Mouse (Mus musculus) erythroblast, embryonic 14.5 days (primary cell): ENCODE measurements around the gene Sfrp2. TPM values are rescaled to one million over a fixed set of nuclear protein-coding genes. Genes with fewer than 3 reads are reported as not detected.

Experiments used
- H3K27me3 ChIP-seq: 2 replicates; pipeline ENCODE4 v1.6.1; 2012; ENCODE audit warnings: inconsistent platforms; ENCODE audit not compliant: control insufficient read depth
- H3K36me3 ChIP-seq: 2 replicates; pipeline ENCODE4 v1.6.1; 2012; ENCODE audit warnings: mild to moderate bottlenecking, inconsistent platforms; ENCODE audit not compliant: control insufficient read depth
- H3K4me1 ChIP-seq: 2 replicates; pipeline ENCODE4 v1.6.1; 2012; ENCODE audit warnings: inconsistent platforms; ENCODE audit not compliant: control insufficient read depth
- H3K4me3 ChIP-seq: replicated peaks from 2 replicates; pipeline ENCODE3; 2012; ENCODE audit warnings: moderate library complexity, mild to moderate bottlenecking, inconsistent platforms
- H3K9me3 ChIP-seq: 2 replicates; pipeline ENCODE4 v1.6.1; 2012; ENCODE audit warnings: low read length, inconsistent platforms, mixed read lengths; ENCODE audit not compliant: control insufficient read depth
- GATA1 ChIP-seq: IDR thresholded peaks from 2 replicates; pipeline ENCODE4 v1.6.1; 2012; ENCODE audit warnings: low read length, inconsistent platforms, mixed read lengths
- TAL1 ChIP-seq: IDR thresholded peaks from 3 replicates; pipeline ENCODE4 v1.6.1; 2012; ENCODE audit warnings: low read length, inconsistent platforms, mixed read lengths
- polyA plus RNA-seq: library from polyadenylated mRNA; stranded (reverse); fragments of >175 nt; gene quantifications from 2 replicates; pipeline ENCODE4 v1.2.3, GENCODE M21; 2012

The Sfrp2 gene
- polyA plus RNA-seq, 1 experiment, result not detected

- H3K4me1 ChIP-seq, result no peaks in the 10 kb centered on the region
- H3K36me3 ChIP-seq, result no peaks in the 10 kb centered on the region
- H3K27me3 ChIP-seq, result no peaks in the 10 kb centered on the region
- TF ChIP-seq GATA1, result no peak
- no peak for TF ChIP-seq TAL1
- no peak overlapping the region for H3K4me3 ChIP-seq
- H3K9me3 ChIP-seq, result no peaks in the 10 kb centered on the region
These were observed 45.9 kb downstream of the Sfrp2 start for GRCm38 (mm10) chr3:83811987-83812386.

GRCm38 (mm10) chr3:83812863-83813262 lies 46.7 kb downstream of the Sfrp2 start:
- Histone ChIP-seq H3K9me3 (no peaks in the 10 kb centered on the region), H3K4me1 (no peaks in the 10 kb centered on the region), H3K36me3 (no peaks in the 10 kb centered on the region), H3K4me3 (no peak overlapping the region), H3K27me3 (no peaks in the 10 kb centered on the region)
- TF ChIP-seq GATA1 (no peak), TAL1 (no peak)

- no peaks in the 10 kb centered on the region for H3K36me3 ChIP-seq
- no peak for TF ChIP-seq TAL1
- no peak for TF ChIP-seq GATA1
- no peaks in the 10 kb centered on the region for H3K9me3 ChIP-seq
- H3K27me3 ChIP-seq, result no peaks in the 10 kb centered on the region
- no peak overlapping the region for H3K4me3 ChIP-seq
- H3K4me1 ChIP-seq, result no peaks in the 10 kb centered on the region
These were observed 50.3 kb downstream of the Sfrp2 start for GRCm38 (mm10) chr3:83816372-83816925.

GRCm38 (mm10) chr3:83823774-83824173 lies 57.7 kb downstream of the Sfrp2 start:
- no peaks in the 10 kb centered on the region for H3K9me3 ChIP-seq
- TF ChIP-seq TAL1, result no peak
- no peak for TF ChIP-seq GATA1
- H3K4me3 ChIP-seq, result no peak overlapping the region
- H3K36me3 ChIP-seq, result no peaks in the 10 kb centered on the region
- H3K4me1 ChIP-seq, result no peaks in the 10 kb centered on the region
- no peaks in the 10 kb centered on the region for H3K27me3 ChIP-seq

Other genes with a start within 250 kb of the Sfrp2 start
- gene Tlr2, start 75.4 kb downstream of the Sfrp2 start, polyA plus RNA-seq, result 0.02 TPM in 1 of 2 replicates, not detected in the other